Mouse (Mus musculus) midbrain, postnatal 0 days (tissue): Measurements from ENCODE around the gene Prom2. TPM values are rescaled to one million over a fixed set of nuclear protein-coding genes. Genes with fewer than 3 reads are reported as not detected.

Experiments used
- ATAC-seq: fragments of 200-750 bp; cut with Nextera tagmentation; 2 replicates; pipeline ENCODE4 v1.8.0; 2017; ENCODE audit warnings: moderate number of reproducible peaks, mild to moderate bottlenecking, moderate TSS enrichment, moderate library complexity; ENCODE audit not compliant: low FRiP score
- DNase-seq: peaks from one replicate; pipeline ENCODE4 v3.0.0-alpha.2; 2015; ENCODE audit warnings: low spot score
- H3K27ac ChIP-seq: fragments of 300-500 bp; sonication (generic); 2 replicates; pipeline ENCODE4 v1.5.1; 2014; ENCODE audit warnings: low read depth, mild to moderate bottlenecking, low read length, mixed read lengths
- H3K27me3 ChIP-seq: fragments of 300-500 bp; sonication (generic); 2 replicates; pipeline ENCODE4 v1.6.1; 2014; ENCODE audit warnings: low read length, control low read depth, mixed read lengths; ENCODE audit not compliant: insufficient read depth
- H3K36me3 ChIP-seq: fragments of 300-500 bp; sonication (generic); 2 replicates; pipeline ENCODE4 v1.6.1; 2014; ENCODE audit warnings: low read length, control low read depth, mixed read lengths; ENCODE audit not compliant: insufficient read depth
- H3K4me1 ChIP-seq: fragments of 300-500 bp; sonication (generic); 2 replicates; pipeline ENCODE4 v1.6.1; 2014; ENCODE audit warnings: mild to moderate bottlenecking, control low read depth, antibody characterized with exemption, low read length, mixed read lengths; ENCODE audit not compliant: insufficient read depth
- H3K4me2 ChIP-seq: fragments of 300-500 bp; sonication (generic); 2 replicates; pipeline ENCODE4 v1.6.1; 2014; ENCODE audit warnings: low read depth, mild to moderate bottlenecking, low read length, mixed read lengths; ENCODE audit not compliant: poor library complexity, severe bottlenecking
- H3K4me3 ChIP-seq: fragments of 300-500 bp; sonication (generic); 2 replicates; pipeline ENCODE4 v1.5.1; 2014; ENCODE audit warnings: low read depth, mild to moderate bottlenecking, low read length, moderate library complexity
- H3K9ac ChIP-seq: fragments of 300-500 bp; sonication (generic); replicated peaks from 2 replicates; pipeline ENCODE4 v1.6.1; 2014; ENCODE audit warnings: mild to moderate bottlenecking, low read length, moderate library complexity, mixed read lengths; ENCODE audit not compliant: poor library complexity, severe bottlenecking
- H3K9me3 ChIP-seq: fragments of 300-500 bp; sonication (generic); 2 replicates; pipeline ENCODE4 v1.6.1; 2016; ENCODE audit warnings: low read length, control low read depth
- CTCF ChIP-seq: IDR thresholded peaks from 2 replicates; pipeline ENCODE4 v1.5.1; 2016; ENCODE audit warnings: antibody characterized with exemption, mild to moderate bottlenecking
- WGBS: fragments of 180-500 bp; shearing (Covaris S2); extraction: QIAGEN DNeasy Blood & Tissue Kit; methylation state at CpG from one replicate; pipeline ENCODE4 v1.1.7; 2014; 5-methylcytosine and 5-hydroxymethylcytosine counted together
- polyA plus RNA-seq: library from polyadenylated mRNA; unstranded; fragments of >200 nt; fragmentation: Nextera tagmentation; extraction: Ambion mirVana; gene quantifications from 2 replicates; pipeline ENCODE4 v1.2.1, GENCODE M21; 2015
- total RNA-seq: library from RNA; depleted of rRNA; stranded (reverse); fragments of >200 nt; gene quantifications from 2 replicates; pipeline ENCODE4 v1.2.3, GENCODE M21; 2014; rRNA removed

Gene Prom2
- total RNA-seq (0.44 TPM in 1 of 2 replicates, not detected in the other), polyA plus RNA-seq (0.06 and 0.09 TPM in 2 replicates)

DNA sequence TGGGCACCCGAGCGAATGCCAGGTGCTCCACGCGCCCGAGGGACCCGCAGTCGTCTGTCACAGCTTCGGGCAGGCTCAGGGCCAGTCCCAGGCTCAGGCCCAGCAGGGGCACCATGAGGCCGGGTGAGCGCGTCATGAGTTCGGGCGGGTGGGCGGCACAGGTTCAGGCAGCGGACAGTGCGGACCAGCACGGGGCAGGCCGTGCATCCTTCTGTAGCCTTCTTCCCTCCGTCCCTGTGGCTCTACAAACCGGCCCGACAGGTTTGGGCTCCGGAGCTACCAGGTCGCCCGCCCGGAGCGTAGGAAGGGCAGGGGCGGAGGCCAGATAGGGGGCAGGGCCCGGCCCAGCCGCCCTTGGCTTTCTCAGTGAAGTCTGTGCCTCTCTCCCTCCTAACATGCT, at the start of gene Prom2:
Gene Prom2 (minus strand): TSS at position 283 of the 400 bp plus-strand sequence.
- no peak for TF ChIP-seq CTCF
- Histone ChIP-seq H3K9me3 (no peaks in the 10 kb centered on the region), H3K27ac (no peak within 1 kb of the TSS), H3K4me2 (peak within 1 kb of the TSS; percentile 24; the same call in 1 of the 2 replicates), H3K27me3 (peaks cover 30% of the 10 kb centered on the region), H3K36me3 (no peaks in the 10 kb centered on the region), H3K4me1 (no peaks in the 10 kb centered on the region), H3K9ac (no peak within 1 kb of the TSS), H3K4me3 (no peak within 1 kb of the TSS)
- ATAC-seq (no peak), DNase-seq (no peak)
- WGBS: 5% methylated on average over 29 of the region's 29 CpGs

DNA sequence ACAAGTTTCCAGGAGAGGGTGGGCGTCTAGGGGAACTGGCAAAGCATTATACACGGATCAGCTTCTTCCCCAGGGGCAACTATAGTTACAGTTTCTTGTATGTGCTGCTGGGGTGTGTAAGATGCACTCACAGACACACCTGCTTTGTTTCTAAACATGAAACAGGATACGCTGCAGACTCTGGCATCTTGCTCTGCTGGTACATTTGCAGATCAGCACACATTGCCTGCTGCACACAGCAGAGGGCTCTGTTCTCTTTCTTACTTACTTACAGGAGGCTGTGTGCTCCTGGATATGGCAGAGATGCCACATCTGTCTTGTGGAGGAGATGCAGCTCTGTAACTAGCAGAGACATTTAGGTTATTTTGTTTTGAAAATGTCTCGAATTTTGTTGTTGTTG, 49.6 kb upstream of the Prom2 start:
- no peak for ATAC-seq
- Histone ChIP-seq H3K4me2 (no peak overlapping the region), H3K9ac (no peak overlapping the region), H3K9me3 (no peaks in the 10 kb centered on the region), H3K27me3 (no peaks in the 10 kb centered on the region), H3K4me1 (peaks cover 8% of the 10 kb centered on the region; the same call in 1 of the 2 replicates), H3K36me3 (peaks cover 24% of the 10 kb centered on the region), H3K27ac (no peak overlapping the region), H3K4me3 (no peak overlapping the region)
- TF ChIP-seq CTCF: peak; percentile 57
- DNase-seq: peak; percentile 26
- WGBS: 83% methylated on average over 4 of the region's 4 CpGs

DNA sequence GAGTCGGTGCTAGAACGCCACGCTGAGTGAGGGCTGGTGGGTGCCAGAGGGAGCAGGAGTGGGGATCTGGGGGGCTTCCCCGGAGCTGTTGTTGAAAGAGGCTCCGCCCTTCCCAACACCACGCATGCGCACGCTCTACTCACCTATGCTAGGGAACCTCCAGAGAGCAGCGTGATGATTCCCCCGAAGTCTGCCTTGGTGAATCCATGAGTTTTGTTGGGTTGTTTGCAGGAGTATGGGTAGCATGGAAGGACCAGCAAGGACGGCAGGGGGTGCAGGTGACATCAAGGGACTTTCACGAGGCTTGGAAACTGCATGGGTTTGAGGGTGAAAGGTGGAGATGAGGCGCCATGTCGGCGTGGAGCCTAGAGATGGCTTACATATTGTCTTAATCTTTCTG, 48.9 kb upstream of the Prom2 start:
- no peak overlapping the region for H3K27ac ChIP-seq
- WGBS: 80% methylated on average over 15 of the region's 15 CpGs
- ATAC-seq: no peak

DNA sequence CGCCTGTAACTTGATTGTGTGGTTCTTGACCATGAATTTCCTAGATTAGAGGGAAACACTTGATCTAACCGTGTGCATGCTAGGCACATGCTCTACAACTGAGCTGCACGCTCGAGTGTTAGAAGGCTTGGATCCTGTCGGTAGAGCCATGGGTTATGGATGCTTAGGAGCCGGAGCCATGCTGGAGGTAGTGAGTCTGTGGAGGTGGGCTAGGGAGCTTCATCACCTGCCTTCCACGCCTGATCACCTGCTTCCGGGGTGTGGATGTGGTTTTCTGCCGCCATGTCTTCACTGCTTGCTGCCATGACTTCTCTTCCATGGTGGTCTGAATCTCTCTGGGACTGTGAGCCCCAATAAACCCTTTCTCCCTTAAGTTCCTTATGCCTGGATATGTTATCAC, 47.6 kb upstream of the Prom2 start:
- TF ChIP-seq CTCF: no peak
- 93% methylated on average over 9 of the region's 9 CpGs for WGBS
- Histone ChIP-seq H3K4me2 (no peak overlapping the region), H3K9me3 (no peaks in the 10 kb centered on the region), H3K36me3 (peaks cover 14% of the 10 kb centered on the region), H3K4me3 (no peak overlapping the region), H3K4me1 (peaks cover 11% of the 10 kb centered on the region; the same call in 1 of the 2 replicates), H3K27ac (no peak overlapping the region), H3K27me3 (no peaks in the 10 kb centered on the region), H3K9ac (no peak overlapping the region)
- DNase-seq: no peak
- no peak for ATAC-seq

More for the DNA sequence above, 48.9 kb upstream of the Prom2 start:
- no peak for DNase-seq
- H3K9ac ChIP-seq: no peak overlapping the region
- H3K4me2 ChIP-seq: no peak overlapping the region; the same call in 1 of the 2 replicates
- TF ChIP-seq CTCF: no peak
- H3K36me3 ChIP-seq: peaks cover 17% of the 10 kb centered on the region
- peaks cover 8% of the 10 kb centered on the region; the same call in 1 of the 2 replicates for H3K4me1 ChIP-seq
- H3K4me3 ChIP-seq: no peak overlapping the region
- no peaks in the 10 kb centered on the region for H3K27me3 ChIP-seq
- H3K9me3 ChIP-seq: no peaks in the 10 kb centered on the region

DNA sequence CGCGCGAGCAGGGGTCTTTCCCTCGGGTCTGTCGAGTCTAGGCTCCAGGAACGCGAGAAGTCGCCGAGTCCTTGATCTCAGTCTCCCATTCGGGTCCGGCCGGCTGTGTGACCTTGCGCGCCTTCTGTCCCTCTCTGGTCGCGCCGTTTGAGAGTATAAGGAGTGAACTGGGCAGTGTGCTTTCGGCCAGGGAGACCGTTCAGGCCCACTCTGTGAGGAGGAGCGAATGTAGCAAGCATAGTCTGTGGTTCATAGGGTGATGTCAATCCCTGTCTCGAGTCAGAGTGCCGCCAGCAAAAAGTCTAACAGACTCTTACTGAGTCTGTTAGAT, 46.2 kb upstream of the Prom2 start:
- 0% methylated on average over 22 of the region's 22 CpGs for WGBS
- Histone ChIP-seq H3K4me2 (peak overlapping the region; percentile 74), H3K27ac (peak overlapping the region; percentile 94), H3K27me3 (no peaks in the 10 kb centered on the region), H3K9ac (peak overlapping the region; percentile 89), H3K36me3 (peaks cover 5% of the 10 kb centered on the region; the same call in 1 of the 2 replicates), H3K9me3 (no peaks in the 10 kb centered on the region), H3K4me1 (peaks cover 11% of the 10 kb centered on the region; the same call in 1 of the 2 replicates), H3K4me3 (peak overlapping the region; percentile 93)
- DNase-seq (no peak), ATAC-seq (peak; percentile 17; the same call in 1 of the 2 replicates)
- TF ChIP-seq CTCF: no peak

DNA sequence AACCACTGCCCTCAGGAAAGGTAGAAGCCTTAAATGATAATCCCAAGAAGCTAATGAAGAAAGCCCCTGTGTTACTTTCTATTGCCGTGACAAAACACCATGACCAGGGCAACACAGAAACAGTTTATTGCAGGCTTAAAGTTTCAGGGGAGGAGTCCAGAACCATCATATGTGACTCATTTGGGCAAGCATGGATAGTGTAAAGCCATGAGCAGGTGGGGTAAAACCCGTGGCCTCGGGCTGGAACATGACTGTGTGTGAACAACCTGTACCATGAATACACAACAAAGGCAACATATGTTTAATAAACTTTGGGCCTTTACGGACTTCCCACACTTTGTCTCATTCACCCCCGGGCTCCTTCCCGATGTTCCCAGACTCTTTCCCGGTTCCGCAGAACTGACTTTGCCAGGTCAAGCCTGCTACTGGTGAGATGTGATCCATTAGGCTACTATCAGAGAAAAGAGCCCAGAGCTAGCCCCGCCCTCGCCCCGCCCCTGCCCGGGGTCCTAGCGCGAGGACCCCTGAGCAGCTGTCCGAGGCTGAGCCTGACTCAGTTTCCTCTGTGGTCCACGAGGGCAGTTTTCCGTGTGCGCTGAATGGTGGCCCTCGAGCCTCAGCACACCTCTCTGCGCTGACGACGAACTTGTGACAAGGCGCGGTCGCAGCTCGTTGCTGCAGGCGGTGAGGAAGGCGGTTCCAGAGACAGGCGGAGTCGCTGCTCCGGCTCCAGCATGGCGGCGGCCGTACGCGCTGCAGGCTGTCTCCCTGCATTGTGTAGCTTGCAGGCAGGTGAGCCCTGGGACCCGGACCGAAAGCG, 45.6 kb upstream of the Prom2 start, which contains the start of the genes Zfp661 and Mrps5:
Gene Zfp661 (minus strand): TSS at position 401 of the 820 bp plus-strand sequence.
Gene Mrps5 (plus strand): TSS at position 529 of the 820 bp plus-strand sequence.
- peak; percentile 87 for ATAC-seq
- Histone ChIP-seq H3K36me3 (no peaks in the 10 kb centered on the region), H3K27ac (peak within 1 kb of the TSS; percentile 94), H3K4me3 (peak within 1 kb of the TSS; percentile 93), H3K9ac (peak within 1 kb of the TSS; percentile 89), H3K4me1 (peaks cover 11% of the 10 kb centered on the region; the same call in 1 of the 2 replicates), H3K27me3 (no peaks in the 10 kb centered on the region), H3K4me2 (peak within 1 kb of the TSS; percentile 74), H3K9me3 (no peaks in the 10 kb centered on the region)
- DNase-seq: peak; percentile 79
- WGBS: 5% methylated on average over 39 of the region's 39 CpGs
- TF ChIP-seq CTCF: no peak
